Mouse (Mus musculus) lung, embryonic 14.5 days (tissue): Measurements from ENCODE around the gene Angptl8. TPM values are rescaled to one million over a fixed set of nuclear protein-coding genes. Genes with fewer than 3 reads are reported as not detected.
"Not testable (repeated sequence)": the region's sequence is repeated elsewhere in the genome, so short reads cannot be mapped to it uniquely, and the experiment has no call there.

Experiments
- ATAC-seq: fragments of 200-750 bp; cut with Nextera tagmentation; 2 replicates; pipeline ENCODE4 v1.8.0; 2017; ENCODE audit warnings: mild to moderate bottlenecking, moderate TSS enrichment, moderate library complexity; ENCODE audit not compliant: insufficient read depth
- DNase-seq: peaks from one replicate; pipeline ENCODE4 v3.0.0-alpha.2; 2015
- H3K27ac ChIP-seq: fragments of 300-500 bp; sonication (generic); 2 replicates; pipeline ENCODE4 v1.5.1; 2014; ENCODE audit warnings: low read depth, mild to moderate bottlenecking, moderate library complexity
- H3K27me3 ChIP-seq: fragments of 300-500 bp; sonication (generic); 2 replicates; pipeline ENCODE4 v1.6.1; 2014; ENCODE audit warnings: low read length, control low read depth; ENCODE audit not compliant: insufficient read depth
- H3K36me3 ChIP-seq: fragments of 300-500 bp; sonication (generic); 2 replicates; pipeline ENCODE4 v1.6.1; 2014; ENCODE audit warnings: control low read depth; ENCODE audit not compliant: insufficient read depth
- H3K4me1 ChIP-seq: fragments of 300-500 bp; sonication (generic); 2 replicates; pipeline ENCODE4 v1.6.1; 2014; ENCODE audit warnings: antibody characterized with exemption, control low read depth; ENCODE audit not compliant: insufficient read depth
- H3K4me2 ChIP-seq: fragments of 300-500 bp; sonication (generic); 2 replicates; pipeline ENCODE4 v1.6.1; 2014; ENCODE audit warnings: mild to moderate bottlenecking
- H3K4me3 ChIP-seq: fragments of 300-500 bp; sonication (generic); 2 replicates; pipeline ENCODE4 v1.5.1; 2014; ENCODE audit warnings: low read depth, low read length
- H3K9ac ChIP-seq: fragments of 300-500 bp; sonication (generic); 2 replicates; pipeline ENCODE4 v1.6.1; 2014
- H3K9me3 ChIP-seq: fragments of 300-500 bp; sonication (generic); 2 replicates; pipeline ENCODE4 v1.6.1; 2016; ENCODE audit warnings: low read depth, low read length, control low read depth
- CTCF ChIP-seq: IDR thresholded peaks from 2 replicates; pipeline ENCODE4 v1.5.1; 2016; ENCODE audit warnings: antibody characterized with exemption, low read depth
- WGBS: fragments of 180-500 bp; shearing (Covaris S2); extraction: QIAGEN DNeasy Blood & Tissue Kit; methylation state at CpG from one replicate; pipeline ENCODE4 v1.1.7; 2014; 5-methylcytosine and 5-hydroxymethylcytosine counted together
- polyA plus RNA-seq: library from polyadenylated mRNA; unstranded; fragments of >200 nt; fragmentation: Nextera tagmentation; extraction: Ambion mirVana; gene quantifications from 2 replicates; pipeline ENCODE4 v1.2.1, GENCODE M21; 2014

The Angptl8 gene
- polyA plus RNA-seq, 1 experiment from 2014 or later: 1.3 TPM

- Histone ChIP-seq H3K4me3 (no peak overlapping the region), H3K36me3 (no peaks in the 10 kb centered on the region), H3K9me3 (peaks cover 3% of the 10 kb centered on the region; the same call in 1 of the 2 replicates), H3K4me2 (no peak overlapping the region), H3K4me1 (no peaks in the 10 kb centered on the region), H3K27ac (peak overlapping the region; percentile 58), H3K27me3 (no peaks in the 10 kb centered on the region), H3K9ac (no peak overlapping the region)
- DNase-seq: no peak
- no peak for ATAC-seq
- no peak for TF ChIP-seq CTCF
- 63% methylated on average over 2 of the region's 2 CpGs for WGBS
These were observed 22.2 kb downstream of the Angptl8 start for GRCm38 (mm10) chr9:21857501-21857900.

- H3K9ac ChIP-seq: no peak overlapping the region
- H3K4me2 ChIP-seq: no peak overlapping the region
- ATAC-seq: peak; percentile 62; the same call in 1 of the 2 replicates
- peak overlapping the region; percentile 58; the same call in 1 of the 2 replicates for H3K27ac ChIP-seq
- DNase-seq: peak; percentile 79
- 48% methylated on average over 6 of the region's 6 CpGs for WGBS
- H3K36me3 ChIP-seq: no peaks in the 10 kb centered on the region
- no peaks in the 10 kb centered on the region for H3K4me1 ChIP-seq
- H3K9me3 ChIP-seq: peaks cover 3% of the 10 kb centered on the region; the same call in 1 of the 2 replicates
- no peak overlapping the region for H3K4me3 ChIP-seq
- no peaks in the 10 kb centered on the region for H3K27me3 ChIP-seq
- TF ChIP-seq CTCF: peak; percentile 33; the same call in 1 of the 2 replicates
These were observed 22.8 kb downstream of the Angptl8 start for GRCm38 (mm10) chr9:21858084-21858483.

GRCm38 (mm10) chr9:21859606-21860005 lies 24.3 kb downstream of the Angptl8 start:
- no peaks in the 10 kb centered on the region for H3K27me3 ChIP-seq
- ATAC-seq (no peak), DNase-seq (no peak)
- 87% methylated on average over 3 of the region's 3 CpGs for WGBS
- H3K4me3 ChIP-seq: no peak overlapping the region
- H3K4me2 ChIP-seq: no peak overlapping the region
- no peak for TF ChIP-seq CTCF
- no peak overlapping the region for H3K27ac ChIP-seq
- no peaks in the 10 kb centered on the region for H3K36me3 ChIP-seq
- H3K9me3 ChIP-seq: peaks cover 3% of the 10 kb centered on the region; the same call in 1 of the 2 replicates
- H3K9ac ChIP-seq: no peak overlapping the region
- H3K4me1 ChIP-seq: no peaks in the 10 kb centered on the region

- H3K27me3 ChIP-seq, DNase-seq, H3K4me2 ChIP-seq, H3K4me1 ChIP-seq, H3K4me3 ChIP-seq, H3K27ac ChIP-seq, H3K9me3 ChIP-seq, H3K36me3 ChIP-seq, ATAC-seq, H3K9ac ChIP-seq: not testable (repeated sequence)
- 52% methylated on average over 6 of the region's 6 CpGs for WGBS
These were observed 25.0 kb downstream of the Angptl8 start for GRCm38 (mm10) chr9:21860349-21860748.

GRCm38 (mm10) chr9:21862181-21862580 lies 26.9 kb downstream of the Angptl8 start:
- Histone ChIP-seq H3K9ac (no peak overlapping the region), H3K27me3 (no peaks in the 10 kb centered on the region), H3K4me1 (no peaks in the 10 kb centered on the region), H3K27ac (no peak overlapping the region), H3K4me2 (no peak overlapping the region), H3K9me3 (peaks cover 3% of the 10 kb centered on the region; the same call in 1 of the 2 replicates), H3K4me3 (no peak overlapping the region), H3K36me3 (no peaks in the 10 kb centered on the region)
- ATAC-seq (no peak), DNase-seq (no peak)
- WGBS: 68% methylated on average over 1 of the region's 1 CpGs
- no peak for TF ChIP-seq CTCF

GRCm38 (mm10) chr9:21865673-21866398 lies 30.5 kb downstream of the Angptl8 start:
- 50% methylated on average over 5 of the region's 5 CpGs for WGBS
- peak overlapping the region; percentile 39; the same call in 1 of the 2 replicates for H3K27ac ChIP-seq
- no peak for DNase-seq
- H3K4me2 ChIP-seq: no peak overlapping the region
- H3K36me3 ChIP-seq: no peaks in the 10 kb centered on the region
- no peak for ATAC-seq
- H3K27me3 ChIP-seq: no peaks in the 10 kb centered on the region
- H3K9ac ChIP-seq: no peak overlapping the region
- peaks cover 3% of the 10 kb centered on the region; the same call in 1 of the 2 replicates for H3K9me3 ChIP-seq
- H3K4me1 ChIP-seq: no peaks in the 10 kb centered on the region
- TF ChIP-seq CTCF: no peak
- no peak overlapping the region for H3K4me3 ChIP-seq

- Histone ChIP-seq H3K4me1 (no peaks in the 10 kb centered on the region), H3K27ac (no peak overlapping the region), H3K9ac (no peak overlapping the region), H3K4me2 (no peak overlapping the region), H3K9me3 (peaks cover 3% of the 10 kb centered on the region; the same call in 1 of the 2 replicates), H3K4me3 (no peak overlapping the region), H3K27me3 (no peaks in the 10 kb centered on the region), H3K36me3 (no peaks in the 10 kb centered on the region)
- DNase-seq (no peak), ATAC-seq (no peak)
- 42% methylated on average over 2 of the region's 2 CpGs for WGBS
- no peak for TF ChIP-seq CTCF
These were observed 31.3 kb downstream of the Angptl8 start for GRCm38 (mm10) chr9:21866641-21867040.
